Mouse (Mus musculus): Measurements from ENCODE around the gene Hrc. TPM values are rescaled to one million over a fixed set of nuclear protein-coding genes. Genes with fewer than 3 reads are reported as not detected.
A peak's percentile ranks its signal among the peaks of the same experiment; 100 is the strongest.

Gene Hrc
- polyA plus RNA-seq (2015; fragmentation: Nextera tagmentation; extraction: Ambion mirVana) = 0.06 TPM in 1 of 2 replicates, not detected in the other

DNA sequence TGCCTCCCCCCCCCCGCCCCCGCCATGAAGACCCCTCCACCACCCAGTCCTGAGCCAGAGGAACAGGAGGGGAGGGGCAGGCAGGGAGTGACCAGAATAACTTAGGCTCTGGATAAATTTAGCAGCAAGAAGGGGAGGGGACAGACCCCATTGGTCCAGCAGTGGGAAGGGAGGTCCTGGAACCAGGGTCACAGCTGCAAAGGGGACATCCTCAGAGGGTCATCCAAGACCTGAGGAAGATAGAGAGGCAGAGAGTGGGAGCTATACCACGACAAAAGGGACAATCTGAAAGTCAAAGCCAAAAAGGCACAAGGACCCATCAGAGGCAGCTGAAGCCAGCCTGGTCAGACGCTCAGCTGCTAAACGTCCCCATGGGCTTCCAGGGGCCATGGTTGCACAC, at the start of gene Hrc:
Gene Hrc (plus strand): TSS at position 235 of the 400 bp plus-strand sequence.
- no peak for ATAC-seq
- H3K4me2 ChIP-seq = peak within 1 kb of the TSS; percentile 95
- H3K27me3 ChIP-seq = peaks cover 38% of the 10 kb centered on the region

DNA sequence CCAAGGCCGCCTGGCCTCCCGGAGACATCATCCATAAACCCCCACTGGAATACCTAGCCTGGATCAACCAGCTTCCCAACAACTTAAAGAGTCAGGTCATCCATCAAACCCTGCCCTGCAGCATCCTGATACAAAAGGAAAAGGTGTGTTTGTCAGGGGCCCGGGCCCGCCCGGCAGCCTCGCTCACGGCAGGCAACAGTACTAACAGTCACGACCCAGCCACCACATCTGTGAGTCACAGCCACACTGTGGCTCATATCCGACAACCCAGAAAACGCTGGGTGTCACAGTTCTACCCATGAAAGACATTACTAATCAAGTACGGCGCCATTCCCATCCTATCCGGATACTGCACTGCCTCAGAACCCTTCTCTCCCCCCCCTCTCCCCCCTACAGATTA, 48.6 kb upstream of the Hrc start:
- H3K27ac ChIP-seq = no peak overlapping the region
- no peak overlapping the region for H3K4me2 ChIP-seq
- no peak overlapping the region for H3K4me3 ChIP-seq
- no peak for ATAC-seq
- no peaks in the 10 kb centered on the region for H3K36me3 ChIP-seq (ENCODE audit: poor library complexity, severe bottlenecking)
- H3K9me3 ChIP-seq (replicated peaks) = no peaks in the 10 kb centered on the region
- no peaks in the 10 kb centered on the region for H3K4me1 ChIP-seq
- H3K27me3 ChIP-seq = no peaks in the 10 kb centered on the region
- whole genome bisulfite sequencing = 88% methylated on average over 13 of the region's 13 CpGs
- no peak overlapping the region for H3K9ac ChIP-seq

More for the DNA sequence above, at the start of gene Hrc:
- H3K9ac ChIP-seq = no peak within 1 kb of the TSS
- peaks cover 37% of the 10 kb centered on the region for H3K4me1 ChIP-seq
- H3K9me3 ChIP-seq (replicated peaks) = no peaks in the 10 kb centered on the region
- 32% methylated on average over 5 of the region's 5 CpGs for WGBS
- H3K27ac ChIP-seq = no peak within 1 kb of the TSS
- 0 out of 2 replicates have a peak within 1 kb of the TSS, but pooled peaks have one; percentile 52 for H3K4me3 ChIP-seq
- no peaks in the 10 kb centered on the region for H3K36me3 ChIP-seq (ENCODE audit: poor library complexity, severe bottlenecking)

DNA sequence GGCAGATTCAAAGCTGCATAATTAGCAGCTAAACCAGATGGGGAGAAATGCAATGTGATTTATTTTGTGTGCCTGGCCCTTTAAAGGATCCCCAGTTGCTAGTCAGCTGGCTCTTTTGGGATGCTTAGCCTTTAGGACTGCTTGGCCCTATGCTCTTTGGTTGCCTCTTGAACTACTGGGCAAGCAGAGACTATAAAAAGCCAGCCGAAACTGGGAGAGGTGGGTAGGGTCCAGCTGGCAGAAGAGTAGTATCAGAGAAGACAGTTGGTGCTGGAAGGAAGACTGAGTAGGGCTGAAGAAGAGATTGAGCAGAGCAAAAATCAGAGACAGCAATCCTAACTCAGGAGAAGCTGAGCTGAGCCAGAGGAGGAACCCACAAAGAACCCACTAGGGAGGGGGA, 38.5 kb upstream of the Hrc start:
- Histone ChIP-seq H3K36me3 (ENCODE audit: poor library complexity, severe bottlenecking) (no peaks in the 10 kb centered on the region), H3K4me2 (no peak overlapping the region), H3K4me1 (no peaks in the 10 kb centered on the region), H3K27ac (no peak overlapping the region), H3K4me3 (no peak overlapping the region), H3K9ac (no peak overlapping the region), H3K27me3 (peaks cover 20% of the 10 kb centered on the region), H3K9me3 (replicated peaks) (no peaks in the 10 kb centered on the region)
- 81% methylated on average over 1 of the region's 1 CpGs for WGBS
- ATAC-seq = no peak

DNA sequence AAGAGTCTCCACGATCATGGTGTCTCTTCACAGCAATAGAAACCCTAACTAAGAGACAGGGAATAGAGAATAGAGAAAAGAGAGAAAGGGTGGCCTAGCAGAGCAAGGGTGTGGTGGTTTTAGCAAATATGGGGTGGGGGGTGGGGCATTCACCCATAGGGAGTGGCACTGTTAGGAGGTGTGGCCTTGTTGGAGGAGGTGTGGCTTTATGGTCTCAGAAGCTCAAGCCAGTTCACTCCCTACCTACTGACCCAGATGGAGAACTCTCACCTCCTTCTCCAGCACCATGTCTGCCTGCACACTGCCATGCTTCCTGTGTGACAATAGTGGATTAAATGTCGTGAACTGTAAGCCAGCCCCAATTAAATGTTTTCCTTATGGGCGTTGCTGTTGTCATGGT, 37.5 kb upstream of the Hrc start:
- Histone ChIP-seq H3K4me3 (no peak overlapping the region), H3K4me2 (no peak overlapping the region)
- 60% methylated on average over 3 of the region's 3 CpGs for WGBS

DNA sequence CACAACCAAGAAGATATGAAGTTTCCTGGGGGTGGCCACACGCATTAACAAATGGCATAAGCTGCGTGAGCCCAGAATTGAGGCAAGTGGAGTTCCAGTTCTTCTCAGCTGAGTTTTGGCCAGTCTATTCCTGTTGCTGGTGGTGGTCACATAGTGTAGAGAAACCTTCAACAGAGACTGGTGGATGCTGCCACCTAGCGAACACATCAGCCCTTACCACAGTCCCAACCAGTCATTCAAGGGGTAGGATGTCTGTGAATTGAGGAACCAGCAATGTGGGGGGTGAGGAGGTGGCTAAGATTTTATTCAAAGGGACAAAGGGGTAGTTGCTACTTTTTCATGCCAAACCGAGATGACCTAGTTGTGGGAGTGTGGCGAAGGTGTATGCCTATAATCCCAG, 35.3 kb upstream of the Hrc start:
- peaks cover 14% of the 10 kb centered on the region for H3K4me1 ChIP-seq
- no peak overlapping the region for H3K27ac ChIP-seq
- H3K9ac ChIP-seq = no peak overlapping the region
- H3K4me3 ChIP-seq = no peak overlapping the region
- no peaks in the 10 kb centered on the region for H3K36me3 ChIP-seq (ENCODE audit: poor library complexity, severe bottlenecking)
- WGBS = 10% methylated on average over 5 of the region's 5 CpGs
- peak; percentile 91 for ATAC-seq
- peaks cover 7% of the 10 kb centered on the region for H3K27me3 ChIP-seq
- no peaks in the 10 kb centered on the region for H3K9me3 ChIP-seq (replicated peaks)
- no peak overlapping the region for H3K4me2 ChIP-seq

More for the DNA sequence above, 37.5 kb upstream of the Hrc start:
- Histone ChIP-seq H3K4me1 (peaks cover 2% of the 10 kb centered on the region), H3K9ac (no peak overlapping the region), H3K36me3 (ENCODE audit: poor library complexity, severe bottlenecking) (no peaks in the 10 kb centered on the region), H3K9me3 (replicated peaks) (no peaks in the 10 kb centered on the region), H3K27me3 (peaks cover 20% of the 10 kb centered on the region), H3K27ac (no peak overlapping the region)
- ATAC-seq = no peak

DNA sequence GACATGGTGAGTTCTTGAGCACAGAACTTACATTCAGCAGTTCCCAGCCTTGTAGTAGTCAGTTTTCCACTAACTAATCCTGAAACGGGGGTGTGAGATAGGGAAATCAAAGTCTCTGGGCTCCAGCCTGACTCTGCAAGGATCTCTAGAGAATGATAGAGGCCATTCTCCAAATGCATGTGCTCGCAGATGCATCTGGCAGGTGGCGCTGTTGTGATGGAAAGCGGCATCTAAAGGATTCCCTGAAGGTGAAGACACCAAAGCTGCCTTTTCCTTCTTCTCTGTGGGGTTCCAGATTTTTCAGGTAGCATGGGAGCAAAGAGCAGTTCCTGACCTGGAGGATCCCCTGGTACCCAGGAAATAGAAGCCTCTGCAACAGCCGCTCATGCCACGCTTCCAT, 34.8 kb upstream of the Hrc start:
- no peak overlapping the region for H3K4me2 ChIP-seq
- no peaks in the 10 kb centered on the region for H3K36me3 ChIP-seq (ENCODE audit: poor library complexity, severe bottlenecking)
- no peak for ATAC-seq
- H3K9ac ChIP-seq = no peak overlapping the region
- 14% methylated on average over 6 of the region's 6 CpGs for WGBS
- peaks cover 7% of the 10 kb centered on the region for H3K27me3 ChIP-seq
- no peak overlapping the region for H3K27ac ChIP-seq
- peaks cover 20% of the 10 kb centered on the region for H3K4me1 ChIP-seq
- H3K4me3 ChIP-seq = no peak overlapping the region
- no peaks in the 10 kb centered on the region for H3K9me3 ChIP-seq (replicated peaks)

DNA sequence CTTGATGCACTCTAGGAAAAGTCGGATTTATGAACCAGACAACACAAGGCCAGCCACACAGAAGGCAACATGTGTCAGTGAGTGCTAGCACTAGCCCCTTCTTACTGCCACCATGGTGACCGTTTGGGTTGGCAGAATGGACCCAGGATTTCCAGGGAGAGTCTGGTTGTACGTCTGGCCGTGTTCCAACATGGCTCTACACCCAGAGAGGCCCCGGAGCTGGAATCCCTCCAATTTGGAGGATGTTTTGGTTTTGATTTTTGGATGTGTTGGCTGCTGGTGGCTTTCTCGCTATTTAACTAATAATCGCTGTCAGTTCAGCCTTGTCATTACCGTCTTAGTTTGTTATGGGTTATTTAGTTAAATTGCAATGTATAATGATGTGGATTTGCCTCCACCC, 32.5 kb upstream of the Hrc start:
- no peaks in the 10 kb centered on the region for H3K36me3 ChIP-seq (ENCODE audit: poor library complexity, severe bottlenecking)
- ATAC-seq = no peak
- H3K4me1 ChIP-seq = peaks cover 23% of the 10 kb centered on the region
- no peak overlapping the region for H3K4me2 ChIP-seq
- H3K27ac ChIP-seq = no peak overlapping the region
- WGBS = 48% methylated on average over 8 of the region's 8 CpGs
- H3K4me3 ChIP-seq = no peak overlapping the region
- H3K9me3 ChIP-seq (replicated peaks) = no peaks in the 10 kb centered on the region
- H3K27me3 ChIP-seq = peaks cover 7% of the 10 kb centered on the region
- no peak overlapping the region for H3K9ac ChIP-seq

DNA sequence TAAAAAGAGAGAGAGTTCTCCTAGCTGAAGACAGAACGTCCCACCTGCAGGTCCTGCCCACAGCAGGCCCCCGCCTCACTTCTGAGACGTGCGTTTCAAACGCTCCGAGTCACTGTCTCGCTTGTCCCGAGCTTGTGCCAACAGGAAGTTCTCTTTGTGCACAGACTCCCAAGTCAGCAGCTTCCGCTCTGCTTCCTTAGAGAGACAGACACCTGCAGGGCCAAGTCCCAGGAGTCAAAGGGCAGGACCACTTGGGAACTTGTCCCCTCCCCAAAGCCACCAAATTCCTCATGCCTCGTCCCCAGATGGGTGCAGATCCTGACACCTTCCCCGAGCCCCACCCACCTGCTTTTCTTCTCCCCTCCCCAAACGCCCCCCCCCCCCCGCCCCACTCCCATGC, 30.2 kb upstream of the Hrc start:
- Histone ChIP-seq H3K4me2 (peak overlapping the region; percentile 51), H3K27me3 (peaks cover 7% of the 10 kb centered on the region), H3K9me3 (replicated peaks) (no peaks in the 10 kb centered on the region), H3K9ac (peak overlapping the region; percentile 37), H3K4me3 (peak overlapping the region; percentile 20), H3K4me1 (peaks cover 32% of the 10 kb centered on the region), H3K36me3 (ENCODE audit: poor library complexity, severe bottlenecking) (no peaks in the 10 kb centered on the region), H3K27ac (no peak overlapping the region)
- ATAC-seq = no peak
- 9% methylated on average over 11 of the region's 13 CpGs for WGBS

DNA sequence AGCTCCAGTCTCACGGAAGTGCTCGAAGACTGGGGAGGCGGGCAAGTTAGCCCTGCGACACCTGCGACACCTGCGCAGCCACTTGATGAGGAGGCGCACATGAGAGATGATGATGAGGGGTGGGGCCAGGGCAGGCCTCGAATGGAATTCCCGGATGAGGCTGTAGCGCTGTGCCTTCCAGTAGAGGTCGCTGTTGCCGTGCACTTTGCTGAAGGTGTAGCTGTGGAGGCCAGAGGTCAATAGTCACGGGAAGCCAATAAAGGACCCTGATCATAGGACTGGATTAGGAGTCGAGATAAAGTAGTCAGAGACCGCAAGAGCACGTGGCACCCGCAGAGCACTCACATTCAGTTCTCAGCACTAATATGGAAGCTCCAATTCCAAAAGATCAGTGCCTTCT, 29.8 kb upstream of the Hrc start:
- H3K9ac ChIP-seq = peak overlapping the region; percentile 37; the same call in 1 of the 2 replicates
- peaks cover 7% of the 10 kb centered on the region for H3K27me3 ChIP-seq
- no peak overlapping the region for H3K27ac ChIP-seq
- no peaks in the 10 kb centered on the region for H3K9me3 ChIP-seq (replicated peaks)
- H3K4me2 ChIP-seq = peak overlapping the region; percentile 51
- no peaks in the 10 kb centered on the region for H3K36me3 ChIP-seq (ENCODE audit: poor library complexity, severe bottlenecking)
- 3% methylated on average over 17 of the region's 17 CpGs for WGBS
- peak overlapping the region; percentile 20 for H3K4me3 ChIP-seq
- peaks cover 32% of the 10 kb centered on the region for H3K4me1 ChIP-seq
- 0 out of 2 replicates have a peak, but pooled peaks have one; percentile 39 for ATAC-seq

DNA sequence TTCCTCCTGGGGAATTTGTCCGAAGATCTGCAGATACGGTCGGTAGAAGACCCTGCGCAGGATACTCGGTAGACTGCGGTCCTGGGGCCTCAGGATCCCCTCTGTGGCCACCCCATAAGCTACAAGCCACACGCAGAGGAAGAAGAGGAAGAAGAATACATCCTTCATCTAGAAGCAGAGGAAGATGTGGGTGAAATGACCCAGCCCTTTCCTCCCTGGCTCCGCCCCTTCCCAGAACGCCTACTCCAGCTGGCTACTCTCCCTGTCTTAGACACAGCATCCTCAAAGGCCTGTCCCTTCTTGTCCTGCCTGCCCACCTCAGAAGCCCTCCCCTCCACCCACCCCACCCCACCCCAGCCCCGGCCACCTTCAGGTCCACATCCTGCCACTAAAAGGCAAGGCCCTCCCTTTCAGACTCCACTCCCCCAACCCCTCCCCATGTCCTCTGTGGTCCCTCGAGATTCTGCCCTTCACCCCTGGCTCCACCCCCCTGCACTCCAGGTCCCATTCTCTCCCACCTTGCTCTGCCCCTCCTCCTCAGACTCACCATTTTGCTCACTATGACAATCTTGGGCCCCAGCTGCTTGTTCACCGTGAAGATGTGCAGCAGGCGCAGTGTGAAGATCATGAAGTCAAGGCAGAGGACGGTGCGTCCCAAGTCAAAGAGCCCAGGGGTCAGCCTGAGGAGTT, 26.4 kb upstream of the Hrc start:
- Histone ChIP-seq H3K36me3 (ENCODE audit: poor library complexity, severe bottlenecking) (no peaks in the 10 kb centered on the region), H3K9me3 (replicated peaks) (no peaks in the 10 kb centered on the region), H3K4me3 (no peak overlapping the region), H3K4me2 (no peak overlapping the region), H3K27me3 (no peaks in the 10 kb centered on the region; the same call in 1 of the 2 replicates), H3K9ac (no peak overlapping the region), H3K4me1 (peaks cover 31% of the 10 kb centered on the region), H3K27ac (no peak overlapping the region)
- WGBS = 66% methylated on average over 14 of the region's 15 CpGs
- ATAC-seq = no peak

DNA sequence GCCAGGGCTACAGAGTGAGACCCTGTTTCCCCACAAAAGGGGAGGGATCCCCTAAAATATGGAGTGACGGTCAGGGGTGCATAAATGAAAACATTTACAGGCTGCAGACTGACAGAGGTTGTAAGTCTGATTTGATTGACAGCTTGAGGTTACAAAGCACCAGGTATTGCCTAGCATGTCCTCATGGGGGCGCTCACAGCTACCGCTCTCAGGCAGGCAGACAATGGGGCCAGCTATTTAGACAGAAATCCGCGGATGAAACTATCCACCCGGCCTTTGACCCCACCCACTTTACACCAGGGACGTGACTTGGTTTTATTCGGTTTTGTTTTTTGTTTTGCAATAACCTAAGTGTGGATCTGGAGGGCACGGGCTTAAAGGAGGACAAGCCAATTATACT, 25.6 kb upstream of the Hrc start:
- H3K4me2 ChIP-seq = no peak overlapping the region
- H3K36me3 ChIP-seq (ENCODE audit: poor library complexity, severe bottlenecking) = no peaks in the 10 kb centered on the region
- ATAC-seq = no peak
- peaks cover 31% of the 10 kb centered on the region for H3K4me1 ChIP-seq
- no peak overlapping the region for H3K4me3 ChIP-seq
- 5% methylated on average over 9 of the region's 9 CpGs for WGBS
- no peaks in the 10 kb centered on the region; the same call in 1 of the 2 replicates for H3K27me3 ChIP-seq
- peak overlapping the region; percentile 34; the same call in 1 of the 2 replicates for H3K9ac ChIP-seq
- H3K9me3 ChIP-seq (replicated peaks) = no peaks in the 10 kb centered on the region
- H3K27ac ChIP-seq = no peak overlapping the region

DNA sequence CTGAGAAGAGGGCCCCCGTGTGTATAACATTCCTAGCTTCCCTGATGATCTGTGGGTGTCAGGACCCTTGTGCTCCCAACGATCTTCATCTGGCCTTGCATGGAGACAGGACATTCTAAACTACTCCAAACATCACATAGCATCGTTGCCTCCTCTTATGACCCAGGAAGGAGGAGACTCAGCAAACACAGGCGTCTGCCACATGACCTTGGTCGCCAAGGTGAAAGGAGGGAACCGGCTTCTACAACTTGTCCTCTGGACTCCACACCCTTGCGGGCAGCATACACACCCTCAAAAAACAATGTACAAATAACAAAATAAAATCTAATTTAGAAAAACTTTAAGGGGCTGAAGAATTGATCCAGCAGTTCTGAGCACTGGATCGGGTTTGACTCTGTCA, 23.1 kb upstream of the Hrc start:
- Histone ChIP-seq H3K9me3 (replicated peaks) (no peaks in the 10 kb centered on the region), H3K4me1 (peaks cover 20% of the 10 kb centered on the region), H3K4me3 (no peak overlapping the region), H3K36me3 (ENCODE audit: poor library complexity, severe bottlenecking) (no peaks in the 10 kb centered on the region), H3K27ac (no peak overlapping the region), H3K27me3 (no peaks in the 10 kb centered on the region), H3K9ac (no peak overlapping the region), H3K4me2 (no peak overlapping the region)
- no peak for ATAC-seq
- WGBS = 82% methylated on average over 8 of the region's 8 CpGs

Measured in forebrain, embryonic 13.5 days (tissue).